ENCODE assay signal across 12 mouse cellular contexts in genomic region chr2:116950154-116950553, GRCm38 (mm10).
"Had no signal": no experiment of that assay in that cellular context is flagged by ENCODE, and none has a peak within 500 bp of the region (broad histone marks: within the 10 kb centered on the region; RNA-seq: fewer than 3 reads in every experiment).

No protein-coding gene starts in this region.

- H3K4me3 ChIP-seq: midbrain, embryonic 10.5 days; midbrain, embryonic 12.5 days; neural tube, embryonic 12.5 days had no signal

- H3K27ac ChIP-seq: midbrain, embryonic 10.5 days; midbrain, embryonic 12.5 days; neural tube, embryonic 12.5 days had no signal

- H3K9ac ChIP-seq: lung, embryonic 14.5 days; midbrain, embryonic 12.5 days; neural tube, embryonic 12.5 days had no signal

- H3K4me1 ChIP-seq: midbrain, embryonic 10.5 days; midbrain, embryonic 12.5 days; neural tube, embryonic 12.5 days had no signal

- H3K36me3 ChIP-seq: midbrain, embryonic 10.5 days; midbrain, embryonic 12.5 days; neural tube, embryonic 12.5 days had no signal

- H3K9me3 ChIP-seq: midbrain, embryonic 10.5 days; midbrain, embryonic 12.5 days; neural tube, embryonic 12.5 days had no signal

- DNase-seq: lung, adult 18-20 months; lung, embryonic 14.5 days; lung, postnatal 10 days; lung, postnatal 4 days; midbrain, embryonic 14.5 days; right cerebral cortex, postnatal 14 days; thymus, adult 18-20 months; thymus, postnatal 14 days; thymus, postnatal 36 days had no signal
